Mouse (Mus musculus): ENCODE measurements around the gene Lemd2. TPM values are rescaled to one million over a fixed set of nuclear protein-coding genes. Genes with fewer than 3 reads are reported as not detected.
"Not testable (repeated sequence)": the region's sequence is repeated elsewhere in the genome, so short reads cannot be mapped to it uniquely, and the experiment has no call there.

The Lemd2 gene
- polyA plus RNA-seq, 1 experiment from 2014 or later: 16.8 TPM

DNA sequence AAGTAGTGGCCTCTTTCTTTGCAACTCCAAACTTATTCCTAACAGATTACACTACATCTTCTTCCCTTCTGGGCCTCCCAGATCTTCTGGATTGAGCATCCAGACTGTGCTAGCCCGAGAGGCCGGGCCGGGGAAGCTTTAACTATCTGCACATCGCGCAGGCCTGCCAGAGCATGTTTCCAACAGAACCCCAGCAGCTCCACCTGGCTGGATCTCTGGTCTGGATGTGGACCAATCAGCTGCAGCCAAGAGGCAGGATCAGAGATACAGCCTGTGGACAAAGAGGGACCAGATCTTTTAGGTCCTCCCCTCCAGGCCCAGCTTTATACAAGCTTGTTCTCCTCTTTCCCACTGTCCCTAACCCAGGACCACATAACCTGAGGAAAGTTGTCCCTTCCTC is 35.7 kb upstream of the Lemd2 start:
- 92% methylated on average over 5 of the region's 5 CpGs for WGBS
- ATAC-seq (ENCODE audit: insufficient number of reproducible peaks, low FRiP score): no peak
- Histone ChIP-seq H3K9me3 (replicated peaks) (no peaks in the 10 kb centered on the region), H3K36me3 (no peaks in the 10 kb centered on the region), H3K27me3 (replicated peaks) (peaks cover 18% of the 10 kb centered on the region; the same call in 1 of the 2 replicates), H3K27ac (ENCODE audit: poor library complexity, severe bottlenecking) (no peak overlapping the region), H3K4me2 (no peak overlapping the region), H3K4me1 (replicated peaks) (peaks cover 37% of the 10 kb centered on the region), H3K4me3 (no peak overlapping the region), H3K9ac (no peak overlapping the region)

DNA sequence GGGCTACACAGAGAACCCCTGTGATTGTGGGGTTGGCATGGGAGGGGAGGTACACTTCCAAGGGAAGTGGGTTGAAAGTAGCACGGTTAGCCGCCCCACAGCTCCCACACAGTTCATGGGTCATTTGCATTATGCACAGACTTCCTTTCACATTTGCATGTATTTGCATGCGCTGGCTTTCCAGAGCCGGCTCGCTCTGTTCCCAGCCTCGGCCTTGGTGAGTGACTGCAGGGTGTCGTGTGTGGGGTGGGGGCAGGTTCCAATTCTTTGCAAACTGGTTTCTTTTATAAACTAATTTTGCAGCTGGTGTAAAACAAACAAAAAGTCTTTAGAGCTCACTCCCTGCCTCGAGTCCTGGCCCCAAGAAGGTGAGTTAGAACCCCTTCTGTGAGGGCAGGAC is 34.4 kb upstream of the Lemd2 start:
- Histone ChIP-seq H3K36me3 (no peaks in the 10 kb centered on the region), H3K27me3 (replicated peaks) (peaks cover 18% of the 10 kb centered on the region; the same call in 1 of the 2 replicates), H3K27ac (ENCODE audit: poor library complexity, severe bottlenecking) (no peak overlapping the region), H3K9ac (no peak overlapping the region), H3K4me3 (no peak overlapping the region), H3K4me2 (no peak overlapping the region), H3K4me1 (replicated peaks) (peaks cover 32% of the 10 kb centered on the region), H3K9me3 (replicated peaks) (no peaks in the 10 kb centered on the region; the same call in 1 of the 2 replicates)
- WGBS: 56% methylated on average over 8 of the region's 8 CpGs
- no peak for ATAC-seq (ENCODE audit: insufficient number of reproducible peaks, low FRiP score)

GRCm38 (mm10) chr17:27237731-27238130 is 33.5 kb upstream of the Lemd2 start:
- H3K4me1 ChIP-seq (replicated peaks): peaks cover 29% of the 10 kb centered on the region
- no peak overlapping the region for H3K4me3 ChIP-seq
- no peak overlapping the region for H3K4me2 ChIP-seq
- no peaks in the 10 kb centered on the region; the same call in 1 of the 2 replicates for H3K9me3 ChIP-seq (replicated peaks)
- WGBS: 73% methylated on average over 8 of the region's 8 CpGs
- ATAC-seq (ENCODE audit: insufficient number of reproducible peaks, low FRiP score): no peak
- H3K36me3 ChIP-seq: no peaks in the 10 kb centered on the region
- no peak overlapping the region for H3K27ac ChIP-seq (ENCODE audit: poor library complexity, severe bottlenecking)
- H3K9ac ChIP-seq: no peak overlapping the region
- peaks cover 18% of the 10 kb centered on the region; the same call in 1 of the 2 replicates for H3K27me3 ChIP-seq (replicated peaks)

DNA sequence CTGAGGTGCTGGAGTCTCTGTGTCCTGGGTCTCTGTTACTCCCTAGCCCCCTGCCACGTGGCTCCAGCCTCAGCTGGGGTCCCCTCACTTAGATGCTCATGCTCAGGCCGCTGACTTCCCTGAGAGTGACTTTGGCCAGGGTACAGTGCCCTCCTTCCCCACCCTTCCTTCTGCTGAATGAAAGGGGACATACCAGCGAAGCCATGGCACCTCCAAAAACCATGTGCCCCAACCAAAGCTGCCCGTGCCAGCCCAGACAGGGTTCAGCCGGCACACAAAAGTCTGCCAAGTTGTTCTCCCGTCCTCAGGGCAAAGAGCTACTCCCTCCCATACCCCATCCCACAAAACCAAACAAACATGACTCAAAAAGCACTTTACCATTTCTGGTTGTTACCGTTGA is 29.0 kb upstream of the Lemd2 start:
- no peaks in the 10 kb centered on the region for H3K4me1 ChIP-seq (replicated peaks)
- whole genome bisulfite sequencing: 68% methylated on average over 7 of the region's 7 CpGs
- H3K9me3 ChIP-seq (replicated peaks): no peaks in the 10 kb centered on the region; the same call in 1 of the 2 replicates
- H3K36me3 ChIP-seq: no peaks in the 10 kb centered on the region
- H3K4me3 ChIP-seq: no peak overlapping the region
- H3K4me2 ChIP-seq: no peak overlapping the region
- H3K27me3 ChIP-seq (replicated peaks): peaks cover 33% of the 10 kb centered on the region
- no peak overlapping the region for H3K9ac ChIP-seq
- ATAC-seq (ENCODE audit: insufficient number of reproducible peaks, low FRiP score): no peak
- no peak overlapping the region for H3K27ac ChIP-seq (ENCODE audit: poor library complexity, severe bottlenecking)

DNA sequence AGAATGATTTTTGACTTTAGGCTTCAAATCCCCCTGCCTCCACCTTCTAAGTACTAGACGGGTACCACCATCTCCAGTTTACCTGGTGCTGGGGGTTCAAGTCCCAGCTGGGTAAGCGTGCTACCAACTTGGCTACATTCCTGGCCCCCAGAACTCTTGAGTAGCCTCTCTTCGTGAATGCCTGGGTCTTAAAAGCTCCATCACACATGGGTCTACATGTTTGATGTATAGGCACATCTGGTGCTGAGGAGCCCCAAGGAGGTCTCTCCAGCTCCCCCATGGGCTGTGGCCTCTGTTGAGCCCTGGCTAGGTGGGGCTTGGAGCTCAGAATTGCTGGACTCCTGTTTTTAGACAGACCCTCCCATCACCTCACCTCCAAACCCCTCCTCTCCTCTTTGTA is 27.9 kb upstream of the Lemd2 start:
- peaks cover 42% of the 10 kb centered on the region for H3K27me3 ChIP-seq (replicated peaks)
- H3K36me3 ChIP-seq: no peaks in the 10 kb centered on the region
- H3K4me2 ChIP-seq: no peak overlapping the region
- no peaks in the 10 kb centered on the region for H3K4me1 ChIP-seq (replicated peaks)
- 73% methylated on average over 3 of the region's 3 CpGs for WGBS
- ATAC-seq (ENCODE audit: insufficient number of reproducible peaks, low FRiP score): no peak
- H3K9ac ChIP-seq: no peak overlapping the region
- no peaks in the 10 kb centered on the region; the same call in 1 of the 2 replicates for H3K9me3 ChIP-seq (replicated peaks)
- no peak overlapping the region for H3K4me3 ChIP-seq
- no peak overlapping the region for H3K27ac ChIP-seq (ENCODE audit: poor library complexity, severe bottlenecking)

- H3K27me3 ChIP-seq (replicated peaks): peaks cover 43% of the 10 kb centered on the region
- not testable (repeated sequence) for H3K4me1 ChIP-seq (replicated peaks); H3K9me3 ChIP-seq (replicated peaks); H3K27ac ChIP-seq (ENCODE audit: poor library complexity, severe bottlenecking); ATAC-seq (ENCODE audit: insufficient number of reproducible peaks, low FRiP score); H3K4me3 ChIP-seq; H3K4me2 ChIP-seq; H3K36me3 ChIP-seq; H3K9ac ChIP-seq
- WGBS: 79% methylated on average over 4 of the region's 4 CpGs
Observed at GRCm38 (mm10) chr17:27231586-27231985, 27.3 kb upstream of the Lemd2 start.

DNA sequence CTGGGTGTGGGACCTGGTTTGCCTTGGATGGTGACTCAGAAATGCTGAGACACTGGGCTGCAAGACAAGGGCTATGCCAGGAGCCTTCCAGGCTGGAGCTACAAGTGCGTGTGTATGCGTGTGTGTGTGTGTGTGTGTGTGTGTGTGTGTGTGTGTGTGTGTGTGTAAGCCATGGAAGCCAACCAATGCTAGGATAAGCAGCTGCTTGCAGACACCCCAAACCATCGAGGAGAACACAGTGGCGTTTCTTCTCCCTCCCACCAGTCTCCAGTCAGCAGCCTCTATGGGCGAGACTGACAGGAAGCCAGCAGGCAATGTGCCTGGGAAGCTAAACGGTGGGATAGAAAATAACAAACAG is 26.9 kb upstream of the Lemd2 start:
- Histone ChIP-seq H3K27ac (ENCODE audit: poor library complexity, severe bottlenecking) (no peak overlapping the region), H3K4me2 (no peak overlapping the region), H3K4me1 (replicated peaks) (no peaks in the 10 kb centered on the region), H3K9ac (no peak overlapping the region), H3K36me3 (no peaks in the 10 kb centered on the region), H3K9me3 (replicated peaks) (no peaks in the 10 kb centered on the region; the same call in 1 of the 2 replicates), H3K4me3 (no peak overlapping the region), H3K27me3 (replicated peaks) (peaks cover 41% of the 10 kb centered on the region)
- WGBS: 53% methylated on average over 6 of the region's 6 CpGs
- ATAC-seq (ENCODE audit: insufficient number of reproducible peaks, low FRiP score): no peak

- H3K4me2 ChIP-seq: no peak overlapping the region
- H3K9me3 ChIP-seq (replicated peaks): no peaks in the 10 kb centered on the region; the same call in 1 of the 2 replicates
- WGBS: 56% methylated on average over 8 of the region's 8 CpGs
- H3K27ac ChIP-seq (ENCODE audit: poor library complexity, severe bottlenecking): no peak overlapping the region
- no peaks in the 10 kb centered on the region for H3K4me1 ChIP-seq (replicated peaks)
- no peak for ATAC-seq (ENCODE audit: insufficient number of reproducible peaks, low FRiP score)
- H3K4me3 ChIP-seq: no peak overlapping the region
- H3K9ac ChIP-seq: no peak overlapping the region
- no peaks in the 10 kb centered on the region for H3K36me3 ChIP-seq
- H3K27me3 ChIP-seq (replicated peaks): peaks cover 43% of the 10 kb centered on the region
Observed at GRCm38 (mm10) chr17:27230455-27231145, 26.3 kb upstream of the Lemd2 start.

DNA sequence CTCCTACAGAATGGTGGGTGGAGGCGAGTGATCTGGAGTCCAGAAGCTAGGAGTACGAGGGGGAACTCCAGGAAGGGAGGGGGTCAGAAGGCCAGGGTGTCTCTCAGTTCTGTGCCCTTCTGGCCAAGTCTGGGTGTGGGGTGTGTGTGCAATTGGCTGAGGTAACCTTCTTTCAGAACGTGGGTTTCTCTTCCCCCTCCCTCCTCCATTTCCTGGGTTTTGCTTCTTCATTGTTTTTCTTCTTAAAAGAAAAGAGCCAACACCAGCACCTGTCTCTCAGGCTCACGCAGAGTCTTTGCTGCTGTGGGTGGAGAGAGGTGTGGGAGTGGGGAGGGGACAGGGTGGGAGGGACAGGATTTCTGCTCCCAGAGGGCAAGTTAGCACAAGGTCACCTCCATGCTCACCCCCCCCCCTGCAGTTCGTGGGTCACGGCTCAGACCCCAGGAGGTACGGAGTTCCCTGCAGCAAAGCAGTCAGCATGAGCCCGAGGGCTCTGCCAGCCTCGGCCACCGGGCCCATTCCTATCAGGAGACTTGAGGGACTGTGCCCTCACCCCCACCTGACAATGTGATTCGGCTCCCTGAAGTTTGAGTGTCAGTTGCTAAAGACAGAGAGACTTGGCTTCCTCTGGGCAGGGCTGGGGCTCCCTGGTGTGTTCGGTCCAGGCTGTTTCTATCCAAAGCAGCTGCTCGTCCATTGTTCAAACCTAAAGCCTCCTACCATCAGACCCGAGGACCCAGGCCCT is 25.6 kb upstream of the Lemd2 start:
- 24% methylated on average over 14 of the region's 14 CpGs for WGBS
- Histone ChIP-seq H3K27ac (ENCODE audit: poor library complexity, severe bottlenecking) (no peak overlapping the region), H3K4me2 (no peak overlapping the region), H3K27me3 (replicated peaks) (peaks cover 49% of the 10 kb centered on the region), H3K4me1 (replicated peaks) (no peaks in the 10 kb centered on the region), H3K4me3 (no peak overlapping the region), H3K9ac (no peak overlapping the region), H3K9me3 (replicated peaks) (no peaks in the 10 kb centered on the region; the same call in 1 of the 2 replicates), H3K36me3 (no peaks in the 10 kb centered on the region)
- ATAC-seq (ENCODE audit: insufficient number of reproducible peaks, low FRiP score): no peak

- WGBS: 22% methylated on average over 11 of the region's 11 CpGs
- Histone ChIP-seq H3K9me3 (replicated peaks) (no peaks in the 10 kb centered on the region), H3K27me3 (replicated peaks) (peaks cover 54% of the 10 kb centered on the region)
Observed at GRCm38 (mm10) chr17:27228216-27228915, 24.1 kb upstream of the Lemd2 start.

GRCm38 (mm10) chr17:27227258-27227657 is 23.0 kb upstream of the Lemd2 start:
- Histone ChIP-seq H3K4me2 (no peak overlapping the region), H3K27ac (ENCODE audit: poor library complexity, severe bottlenecking) (no peak overlapping the region), H3K4me1 (replicated peaks) (no peaks in the 10 kb centered on the region), H3K4me3 (no peak overlapping the region), H3K9me3 (replicated peaks) (peaks cover 10% of the 10 kb centered on the region; the same call in 1 of the 2 replicates), H3K36me3 (no peaks in the 10 kb centered on the region), H3K9ac (no peak overlapping the region), H3K27me3 (replicated peaks) (peaks cover 57% of the 10 kb centered on the region)
- no peak for ATAC-seq (ENCODE audit: insufficient number of reproducible peaks, low FRiP score)
- 46% methylated on average over 7 of the region's 7 CpGs for WGBS

More at GRCm38 (mm10) chr17:27228216-27228915, 24.1 kb upstream of the Lemd2 start:
- no peak overlapping the region for H3K27ac ChIP-seq (ENCODE audit: poor library complexity, severe bottlenecking)
- H3K4me1 ChIP-seq (replicated peaks): no peaks in the 10 kb centered on the region
- ATAC-seq (ENCODE audit: insufficient number of reproducible peaks, low FRiP score): no peak
- no peak overlapping the region for H3K4me2 ChIP-seq
- no peaks in the 10 kb centered on the region for H3K36me3 ChIP-seq
- H3K4me3 ChIP-seq: no peak overlapping the region
- no peak overlapping the region for H3K9ac ChIP-seq

All from heart, embryonic 12.5 days (tissue).